Comparison of ENCODE assay signal across 11 mouse cellular contexts in genomic region chr3:157517992-157518391, GRCm38 (mm10). TPM values are rescaled to one million over a fixed set of nuclear protein-coding genes. Genes with fewer than 3 reads are reported as not detected.
DNase-seq lines count a peak whose midpoint lies in the region; ATAC-seq and TF ChIP-seq lines count a peak whose summit lies in the region.
"Had no signal": no experiment of that assay in that cellular context is flagged by ENCODE, and none has a peak within 500 bp of the region (broad histone marks: within the 10 kb centered on the region; RNA-seq: fewer than 3 reads in every experiment).

No protein-coding gene starts in this region.

- H3K9me3 ChIP-seq in heart, embryonic 13.5 days, result no peaks in the 10 kb centered on the region
- H3K9me3 ChIP-seq in kidney, embryonic 14.5 days (ENCODE audit: control insufficient read depth, low read length), result no peaks in the 10 kb centered on the region
- no peaks in the 10 kb centered on the region for H3K9me3 ChIP-seq in MEL (replicated peaks; ENCODE audit: insufficient read depth, low read length)
- H3K9me3 ChIP-seq in liver, embryonic 12.5 days (replicated peaks), result no peaks in the 10 kb centered on the region

- WGBS in heart, embryonic 13.5 days, result 11% methylated on average over 2 of the region's 2 CpGs
- 61% methylated on average over 2 of the region's 2 CpGs for WGBS in kidney, embryonic 14.5 days
- WGBS in liver, embryonic 12.5 days (ENCODE audit: insufficient replicate concordance), result 25% methylated on average over 2 of the region's 2 CpGs

- TF ChIP-seq EP300 in MEL (IDR thresholded peaks at IDR 0.05; ENCODE audit: low read depth in 1 of 2, low read length in 2 of 2), result peak in 1 of 2 experiments; percentile 77; a peak in 3 of 4 replicates

- H3K4me1 ChIP-seq in heart, embryonic 13.5 days, result peaks cover 41% of the 10 kb centered on the region
- no peaks in the 10 kb centered on the region for H3K4me1 ChIP-seq in kidney, embryonic 14.5 days (ENCODE audit: control insufficient read depth, insufficient read depth, low read length)
- peaks cover 2 to 8% of the 10 kb centered on the region in 2 experiments; a peak in 3 of 4 replicates for H3K4me1 ChIP-seq in MEL (ENCODE audit: control insufficient read depth in 1 of 2, insufficient read depth in 2 of 2, low read length in 2 of 2)
- peaks cover 7% of the 10 kb centered on the region for H3K4me1 ChIP-seq in liver, embryonic 12.5 days

- H3K36me3 ChIP-seq in heart, embryonic 13.5 days, result no peaks in the 10 kb centered on the region
- no peaks in the 10 kb centered on the region for H3K36me3 ChIP-seq in kidney, embryonic 14.5 days (ENCODE audit: control insufficient read depth, insufficient read depth, low read length)
- H3K36me3 ChIP-seq in MEL (ENCODE audit: control insufficient read depth in 1 of 2, insufficient read depth in 2 of 2, low read length in 2 of 2), result peaks cover 0 to 4% of the 10 kb centered on the region in 2 experiments; a peak in 2 of 4 replicates
- no peaks in the 10 kb centered on the region for H3K36me3 ChIP-seq in liver, embryonic 12.5 days

- no peak for TF ChIP-seq CTCF in MEL (IDR thresholded peaks at IDR 0.05 in 2 of 3, conservative IDR thresholded peaks at IDR 0.05 in 1 of 3; ENCODE audit: control insufficient read depth in 1 of 3, insufficient read depth in 1 of 3, low read depth in 2 of 3, low read length in 3 of 3, poor library complexity in 1 of 3, severe bottlenecking in 1 of 3)

- DNase-seq in heart, adult 18-20 months, result no peak
- peak; percentile 17 to 33 for DNase-seq in kidney, postnatal 4 days
- peak; percentile 60 for DNase-seq in MEL (ENCODE audit: low read depth, low spot score)
- DNase-seq in spleen, adult 18-20 months, result no peak
- DNase-seq: cerebellum, adult 9-10 months had no signal

- peaks cover 20% of the 10 kb centered on the region for H3K27me3 ChIP-seq in heart, embryonic 13.5 days (replicated peaks)
- H3K27me3 ChIP-seq in kidney, embryonic 14.5 days (ENCODE audit: control insufficient read depth, insufficient read depth, low read length), result no peaks in the 10 kb centered on the region; the same call in 1 of the 2 replicates
- H3K27me3 ChIP-seq in MEL (ENCODE audit: control insufficient read depth in 1 of 2, insufficient read depth in 2 of 2, low read length in 2 of 2), result no peaks in the 10 kb centered on the region; a peak in 1 of 4 replicates
- peaks cover 13% of the 10 kb centered on the region; the same call in 1 of the 2 replicates for H3K27me3 ChIP-seq in liver, embryonic 12.5 days (replicated peaks)

- H3K27ac ChIP-seq in heart, embryonic 13.5 days (replicated peaks), result peak overlapping the region; percentile 30; the same call in 1 of the 2 replicates
- H3K27ac ChIP-seq in kidney, embryonic 14.5 days (ENCODE audit: low read depth, low read length), result no peak overlapping the region
- H3K27ac ChIP-seq in MEL (ENCODE audit: control insufficient read depth, low read depth, low read length), result no peak overlapping the region
- no peak overlapping the region for H3K27ac ChIP-seq in liver, embryonic 12.5 days
- H3K27ac ChIP-seq: layer of hippocampus, adult 2 months had no signal

- no peaks in the 10 kb centered on the region for H3K79me2 ChIP-seq in MEL (ENCODE audit: control insufficient read depth, insufficient read depth, low read length, poor library complexity)

- H3K4me2 ChIP-seq in heart, embryonic 13.5 days, result no peak overlapping the region
- no peak overlapping the region for H3K4me2 ChIP-seq in kidney, embryonic 14.5 days (replicated peaks; ENCODE audit: low read depth, low read length)
- H3K4me2 ChIP-seq in liver, embryonic 12.5 days, result no peak overlapping the region

- no peak for TF ChIP-seq POLR2A in MEL (IDR thresholded peaks at IDR 0.05; ENCODE audit: control insufficient read depth in 1 of 2, insufficient read depth in 1 of 2, low read depth in 1 of 2, low read length in 2 of 2, poor library complexity in 1 of 2)

- ATAC-seq in heart, embryonic 13.5 days (ENCODE audit: extremely low read depth, insufficient number of reproducible peaks, low FRiP score, low TSS enrichment), result no peak
- no peak for ATAC-seq in kidney, embryonic 14.5 days (ENCODE audit: low FRiP score, low TSS enrichment)
- ATAC-seq in liver, embryonic 12.5 days, result peak; percentile 65
- ATAC-seq in erythroid progenitor cell, adult 5-6 weeks (replicated peaks; ENCODE audit: low FRiP score, poor library complexity, severe bottlenecking), result no peak

- H3K4me3 ChIP-seq in heart, embryonic 13.5 days, result no peak overlapping the region
- no peak overlapping the region for H3K4me3 ChIP-seq in kidney, embryonic 14.5 days (ENCODE audit: low read length)
- no peak overlapping the region for H3K4me3 ChIP-seq in MEL (ENCODE audit: control insufficient read depth in 1 of 2, insufficient read depth in 1 of 2, low read depth in 2 of 2, low read length in 2 of 2)
- no peak overlapping the region for H3K4me3 ChIP-seq in liver, embryonic 12.5 days
- H3K4me3 ChIP-seq: layer of hippocampus, adult 2 months had no signal

- no peak for TF ChIP-seq RAD21 in MEL (IDR thresholded peaks at IDR 0.05; ENCODE audit: low read depth, low read length)

- H3K9ac ChIP-seq in heart, embryonic 13.5 days, result no peak overlapping the region
- H3K9ac ChIP-seq in kidney, embryonic 14.5 days (ENCODE audit: low read depth, low read length), result no peak overlapping the region
- H3K9ac ChIP-seq in MEL (ENCODE audit: control insufficient read depth, low read depth, low read length, poor library complexity, severe bottlenecking), result no peak overlapping the region
- no peak overlapping the region for H3K9ac ChIP-seq in liver, embryonic 12.5 days

TF ChIP-seq in MEL, 35 proteins besides CTCF, POLR2A, EP300 and RAD21:
- peak; percentile 91 for TF ChIP-seq TCF12 (IDR thresholded peaks at IDR 0.05; ENCODE audit: low read depth, low read length)
- no peak for TF ChIP-seq USF1 (IDR thresholded peaks at IDR 0.05; ENCODE audit: low read depth, low read length)
- TF ChIP-seq GATA1 (IDR thresholded peaks at IDR 0.05; ENCODE audit: low read depth, low read length), result peak; percentile 82
- TF ChIP-seq ETS1 (IDR thresholded peaks at IDR 0.05; ENCODE audit: low read depth, low read length), result peak; percentile 70
- TF ChIP-seq MAZ (IDR thresholded peaks at IDR 0.05; ENCODE audit: low read depth, low read length), result no peak
- peak; percentile 59 for TF ChIP-seq TAL1 (IDR thresholded peaks at IDR 0.05; ENCODE audit: low read length)
- peak; percentile 72 for TF ChIP-seq ZNF384 (IDR thresholded peaks at IDR 0.05; ENCODE audit: low read depth, low read length)

RNA-seq across cellular contexts. Expression of gene Zranb2, which starts 16.0 kb away (rescaled TPM):
- polyA plus RNA-seq in heart, embryonic 13.5 days (2015; fragmentation: Nextera tagmentation; extraction: Ambion mirVana), result 70.3 and 74.9 TPM in 2 replicates
- total RNA-seq in heart, adult 18-20 months (2021), result 10 to 100 TPM; 38.4 to 43.6 TPM
- 102 and 119 TPM in 2 replicates for polyA plus RNA-seq in kidney, embryonic 14.5 days (2014; fragmentation: Nextera tagmentation; extraction: Ambion mirVana)
- 96.6 and 98.4 TPM in 2 replicates for total RNA-seq in MEL (2012; rRNA removed)
- polyA plus RNA-seq in MEL (2012; ENCODE audit: insufficient read depth in 1 of 2, insufficient read length in 2 of 2, low read depth in 1 of 2, low replicate concordance in 2 of 2, missing spikeins in 1 of 2), result 100 to 1,000 TPM in 1 of 2 experiments, 10 to 100 TPM in 1; 88.0 to 200 TPM
- polyA plus RNA-seq in liver, embryonic 12.5 days (2016; fragmentation: Nextera tagmentation; extraction: Ambion mirVana), result 73.1 and 74.8 TPM in 2 replicates
- 55.9 and 77.5 TPM in 2 replicates for total RNA-seq in erythroid progenitor cell, adult 5-6 weeks (2015; ENCODE audit: low replicate concordance)
- 112 and 115 TPM in 2 replicates for total RNA-seq in erythroid progenitor cell, adult 5-6 weeks (2017; ENCODE audit: low replicate concordance)

RNA-seq across cellular contexts. Expression of gene Ptger3, which starts 48.7 kb away (rescaled TPM):
- polyA plus RNA-seq in heart, embryonic 13.5 days (2015; fragmentation: Nextera tagmentation; extraction: Ambion mirVana), result 2.2 and 3.3 TPM in 2 replicates
- total RNA-seq in heart, adult 18-20 months (2021), result under 1 TPM; 0.69 to 0.85 TPM
- 2.4 and 4.1 TPM in 2 replicates for polyA plus RNA-seq in kidney, embryonic 14.5 days (2014; fragmentation: Nextera tagmentation; extraction: Ambion mirVana)
- total RNA-seq in MEL (2012; rRNA removed), result 5.2 and 6.8 TPM in 2 replicates
- 1 to 10 TPM in 1 of 2 experiments, not detected in 1; 7.0 TPM for polyA plus RNA-seq in MEL (2012; ENCODE audit: insufficient read depth in 1 of 2, insufficient read length in 2 of 2, low read depth in 1 of 2, low replicate concordance in 2 of 2, missing spikeins in 1 of 2)
- polyA plus RNA-seq in liver, embryonic 12.5 days (2016; fragmentation: Nextera tagmentation; extraction: Ambion mirVana), result 9.5 and 9.6 TPM in 2 replicates
- 0.84 and 6.1 TPM in 2 replicates for total RNA-seq in erythroid progenitor cell, adult 5-6 weeks (2015; ENCODE audit: low replicate concordance)
- total RNA-seq in erythroid progenitor cell, adult 5-6 weeks (2017; ENCODE audit: low replicate concordance), result 2.1 and 3.0 TPM in 2 replicates
- polyA plus RNA-seq: testis, adult 2 months had no signal

Comparison
In these comparisons a context has a peak if more than half of its experiments do, and no peak if none do; other contexts are left out.
1. DNase-seq: peak in kidney, postnatal 4 days (2 of 2) and MEL (single experiment); none in heart, adult 18-20 months (0 of 2) and spleen, adult 18-20 months (0 of 2).